In genomic region chr2:110663329-110663728, GRCm38 (mm10) we compare ENCODE assay signal across 9 mouse cellular contexts. TPM values are rescaled to one million over a fixed set of nuclear protein-coding genes. Genes with fewer than 3 reads are reported as not detected.
DNase-seq lines count a peak whose midpoint lies in the region; TF ChIP-seq lines count a peak whose summit lies in the region.
"Had no signal": no experiment of that assay in that cellular context is flagged by ENCODE, and none has a peak within 500 bp of the region (broad histone marks: within the 10 kb centered on the region; RNA-seq: fewer than 3 reads in every experiment).

No protein-coding gene starts in this region.

- no peaks in the 10 kb centered on the region for H3K36me3 ChIP-seq in kidney, adult 2 months (ENCODE audit: control insufficient read depth, insufficient read depth, low read length)

- 49% methylated on average over 4 of the region's 4 CpGs for WGBS in kidney, adult 2 months

- no peak overlapping the region for H3K4me3 ChIP-seq in kidney, adult 2 months (ENCODE audit: insufficient read depth, low read depth, low read length)

- no peaks in the 10 kb centered on the region for H3K4me1 ChIP-seq in kidney, adult 2 months (ENCODE audit: control insufficient read depth, insufficient read depth, low read length)

- no peak for TF ChIP-seq POLR2A in kidney, adult 2 months (IDR thresholded peaks at IDR 0.05; ENCODE audit: low read depth, low read length)

- no peaks in the 10 kb centered on the region for H3K27me3 ChIP-seq in kidney, adult 2 months (replicated peaks; ENCODE audit: control insufficient read depth, insufficient read depth, low read length)

- H3K27ac ChIP-seq in kidney, adult 2 months (ENCODE audit: insufficient read depth, low read depth, low read length): no peak overlapping the region

- peak; percentile 38 for DNase-seq in kidney, adult 2 months
- DNase-seq in kidney, adult 8-10 months: no peak
- DNase-seq in right cerebral cortex, adult 18-20 months: peak; percentile 13
- no peak for DNase-seq in right cerebral cortex, postnatal 25 days
- peak; percentile 23 for DNase-seq in fibroblast of lung, adult 2 months (ENCODE audit: low read depth)
- peak; percentile 67 for DNase-seq in telencephalon, adult 2 months (ENCODE audit: low read depth, low spot score)
- no peak for DNase-seq in gastrocnemius, postnatal 10 days
- no peak for DNase-seq in adrenal gland, adult 2 months

- no peak for TF ChIP-seq CTCF in kidney, adult 2 months (conservative IDR thresholded peaks at IDR 0.05; ENCODE audit: insufficient read depth, insufficient read length, low read depth, low read length)

RNA-seq across cellular contexts. Expression of gene Muc15, which starts 57.8 kb away (rescaled TPM):
- 0.03 TPM in 1 of 2 replicates, not detected in the other for polyA plus RNA-seq in kidney, adult 2 months (2012; rRNA removed)
- under 1 TPM in 1 of 2 experiments, not detected in 1; 0.14 TPM for total RNA-seq in gastrocnemius, postnatal 10 days (2021)
- under 1 TPM in 1 of 2 experiments, not detected in 1; 0.20 TPM for total RNA-seq in adrenal gland, adult 2 months (2021)
- not detected in 2 replicates for polyA plus RNA-seq in adrenal gland, adult 2 months (2012; rRNA removed)
- polyA plus RNA-seq: intestine, embryonic 14.5 days had no signal

Comparison
In these comparisons a context has a peak if more than half of its experiments do, and no peak if none do; other contexts are left out.
1. DNase-seq: peak in kidney, adult 2 months (single experiment), right cerebral cortex, adult 18-20 months (single experiment), fibroblast of lung, adult 2 months (single experiment) and telencephalon, adult 2 months (single experiment); none in kidney, adult 8-10 months (0 of 2), right cerebral cortex, postnatal 25 days (single experiment), gastrocnemius, postnatal 10 days (single experiment) and adrenal gland, adult 2 months (single experiment).